Mouse (Mus musculus): ENCODE data around the gene Frmpd3. TPM values are rescaled to one million over a fixed set of nuclear protein-coding genes. Genes with fewer than 3 reads are reported as not detected.
A peak's percentile ranks its signal among the peaks of the same experiment; 100 is the strongest.

Frmpd3 gene
- polyA plus RNA-seq, 1 experiment from 2014 or later, result 2.0 TPM

DNA sequence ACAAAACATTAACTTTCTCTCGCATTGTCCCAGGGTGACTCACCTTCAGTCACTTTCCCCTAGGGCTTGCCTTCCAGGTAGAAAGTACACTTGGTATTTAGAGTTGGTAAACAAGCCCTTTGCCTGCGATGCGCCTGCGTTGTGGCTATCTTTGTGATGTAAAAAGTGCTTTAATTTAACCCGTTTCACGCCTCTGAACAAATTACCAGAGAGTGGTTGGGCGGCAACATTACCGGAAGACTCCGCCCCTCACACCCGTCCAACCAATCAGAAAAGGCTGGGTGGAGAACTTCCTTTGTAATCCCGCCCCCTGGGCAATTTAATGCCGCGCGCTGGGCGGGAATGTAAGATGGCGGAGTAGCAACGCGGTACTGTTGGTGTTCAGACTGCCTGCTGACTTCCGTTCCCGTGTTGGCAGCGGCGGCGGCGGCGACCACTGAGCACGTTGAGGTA, 114.2 kb downstream of the Frmpd3 start, which contains the start of gene Prps1:
Gene Prps1 (plus strand): TSS at position 335 of the 453 bp plus-strand sequence.
- TF ChIP-seq CTCF (IDR thresholded peaks at IDR 0.05), result no peak
- H3K27me3 ChIP-seq, result no peaks in the 10 kb centered on the region
- in situ Hi-C loops (cut with MboI; ENCODE audit: low pct_unique_long_range_greater_than_20kb), result no loop called here
- DNase-seq (ENCODE audit: low read depth, low spot score) (peak; percentile 47), ATAC-seq (peak; percentile 77)
- POLR2A ChIA-PET, result no interaction called here
- CTCF ChIA-PET, result interaction anchor here (1.5 kb wide), 1 partner anchor 11 kb away, joined by 3 read pairs; no protein-coding TSS in a partner anchor

DNA sequence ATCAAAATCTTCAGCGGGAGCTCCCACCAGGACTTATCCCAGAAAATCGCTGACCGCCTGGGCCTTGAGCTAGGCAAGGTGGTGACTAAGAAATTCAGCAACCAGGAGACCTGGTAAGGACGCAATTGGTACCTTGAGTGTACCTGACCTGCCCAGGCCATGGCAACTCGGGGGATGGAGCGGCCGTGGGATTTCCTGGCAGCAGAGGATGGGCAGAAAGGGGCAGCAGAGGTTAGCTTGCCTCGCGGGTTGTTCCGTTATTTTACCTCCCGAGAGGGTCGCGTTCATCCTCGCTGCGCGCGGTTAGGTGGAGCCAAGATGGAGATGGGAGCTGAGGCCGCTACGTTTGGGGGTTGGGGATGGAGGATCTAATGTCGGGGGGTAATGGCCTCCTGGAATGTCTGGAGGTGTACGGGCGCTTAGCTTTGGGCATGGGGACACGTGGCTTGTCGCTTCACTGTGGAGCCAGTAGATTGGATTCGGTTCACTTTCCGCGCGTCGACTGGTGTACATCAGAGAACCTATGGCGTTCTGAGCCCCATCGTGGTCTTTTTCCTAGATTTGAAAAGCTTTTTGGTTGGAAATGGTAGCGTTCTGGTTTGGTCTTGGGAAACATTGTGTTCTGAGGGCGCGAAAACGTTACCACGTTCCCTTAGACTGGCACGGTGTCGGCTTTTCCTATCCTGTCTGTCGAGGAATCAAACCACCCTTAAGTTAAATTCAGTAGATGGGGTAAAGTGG, 114.9 kb downstream of the Frmpd3 start:
- no peak for TF ChIP-seq CTCF (IDR thresholded peaks at IDR 0.05)
- H3K27me3 ChIP-seq, result no peaks in the 10 kb centered on the region
- CTCF ChIA-PET, result interaction anchor here (1.3 to 1.5 kb wide), 2 partner anchors 11 to 86 kb away, joined by 3 read pairs; no protein-coding TSS in a partner anchor
- in situ Hi-C loops (cut with MboI; ENCODE audit: low pct_unique_long_range_greater_than_20kb), result no loop called here
- ATAC-seq (peak; percentile 15), DNase-seq (ENCODE audit: low read depth, low spot score) (no peak)
- POLR2A ChIA-PET, result no interaction called here

DNA sequence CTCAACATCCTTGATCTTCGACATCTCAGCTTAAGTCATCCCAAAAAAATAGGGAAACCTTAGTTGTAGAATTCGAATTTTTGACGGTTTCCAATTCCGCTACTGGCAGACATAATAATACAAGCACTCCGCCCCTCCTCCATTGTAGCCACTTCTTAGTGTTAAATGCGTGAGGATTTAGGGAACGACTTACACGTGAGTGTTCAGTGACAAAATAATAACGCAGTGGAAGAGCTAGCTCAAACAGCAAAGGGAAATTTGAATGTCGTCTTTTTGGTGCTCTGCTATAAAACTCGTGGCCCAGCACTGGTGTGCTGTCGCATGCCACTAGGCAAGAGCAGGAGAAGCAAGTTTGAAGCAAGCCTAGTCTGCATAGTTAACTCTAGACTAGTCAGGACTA, 115.4 kb downstream of the Frmpd3 start:
- POLR2A ChIA-PET, result no interaction called here

DNA sequence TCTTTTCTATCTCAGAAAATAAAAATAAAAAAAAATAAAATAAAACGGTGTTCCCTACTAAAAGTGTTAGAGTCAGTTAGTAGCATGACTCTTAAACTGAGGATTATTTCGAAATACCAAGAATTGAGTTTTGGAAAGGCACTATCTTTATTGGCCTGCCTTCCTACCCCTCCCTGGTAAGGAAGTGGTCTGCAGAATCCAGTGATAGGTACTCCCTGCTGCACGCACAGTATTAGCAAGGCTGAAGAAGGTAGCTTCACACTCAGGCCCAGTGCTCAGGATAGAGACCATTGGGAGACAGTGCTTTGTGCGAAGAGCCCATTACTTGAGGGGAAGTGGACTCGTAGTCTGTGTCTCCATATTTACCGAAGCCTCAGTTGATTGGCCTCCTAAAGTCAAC, 136.2 kb downstream of the Frmpd3 start:
- ATAC-seq, result no peak
- ChIA-PET CTCF (interaction anchor here (1.5 to 1.9 kb wide), 2 partner anchors 9 to 14 kb away, joined by 5 to 6 read pairs; no protein-coding TSS in a partner anchor), POLR2A (interaction anchor here (0.5 kb wide), 1 partner anchor 34 kb away, joined by 3 read pairs; no protein-coding TSS in a partner anchor)
- in situ Hi-C loops (cut with MboI; ENCODE audit: low pct_unique_long_range_greater_than_20kb), result loop anchor here (25.0 kb wide), 1 partner anchor 359 kb away; no protein-coding TSS in a partner anchor
- peaks cover 26% of the 10 kb centered on the region for H3K27me3 ChIP-seq
- no peak for TF ChIP-seq CTCF (IDR thresholded peaks at IDR 0.05)
- no peak for DNase-seq (ENCODE audit: low read depth, low spot score)

More for the DNA sequence above, 115.4 kb downstream of the Frmpd3 start:
- TF ChIP-seq CTCF (IDR thresholded peaks at IDR 0.05), result no peak
- CTCF ChIA-PET, result interaction anchor here (1.3 to 1.5 kb wide), 2 partner anchors 10 to 85 kb away, joined by 3 read pairs; no protein-coding TSS in a partner anchor
- H3K27me3 ChIP-seq, result no peaks in the 10 kb centered on the region
- DNase-seq (ENCODE audit: low read depth, low spot score), result no peak
- in situ Hi-C loops (cut with MboI; ENCODE audit: low pct_unique_long_range_greater_than_20kb), result no loop called here
- ATAC-seq, result no peak

DNA sequence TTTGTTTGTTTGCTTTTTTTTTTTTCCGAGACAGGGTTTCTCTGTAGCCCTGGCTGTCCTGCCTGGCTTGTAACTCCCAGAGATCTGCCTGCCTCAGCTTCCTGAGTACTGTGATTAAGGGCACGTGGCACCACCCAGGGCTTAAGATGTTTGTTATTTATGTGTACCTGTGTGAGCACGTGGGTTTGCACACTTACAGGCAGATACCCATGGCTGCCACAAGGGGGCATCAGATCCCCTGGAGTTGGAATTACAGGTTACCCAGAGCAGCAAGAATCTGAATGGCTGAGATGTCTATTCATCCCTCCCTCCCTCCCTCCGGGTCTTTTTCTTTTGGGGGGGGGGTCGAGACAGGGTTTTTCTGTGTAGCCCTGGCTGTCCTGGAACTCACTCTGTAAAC, 137.1 kb downstream of the Frmpd3 start:
- peaks cover 21% of the 10 kb centered on the region for H3K27me3 ChIP-seq
- no peak for DNase-seq (ENCODE audit: low read depth, low spot score)
- TF ChIP-seq CTCF (IDR thresholded peaks at IDR 0.05), result peak; percentile 74
- CTCF ChIA-PET, result interaction anchor here (1.5 to 1.9 kb wide), 2 partner anchors 10 to 13 kb away, joined by 5 to 6 read pairs; no protein-coding TSS in a partner anchor
- in situ Hi-C loops (cut with MboI; ENCODE audit: low pct_unique_long_range_greater_than_20kb), result loop anchor here (25.0 kb wide), 1 partner anchor 358 kb away; no protein-coding TSS in a partner anchor
- no peak for ATAC-seq
- POLR2A ChIA-PET, result no interaction called here

Other genes with a start within 250 kb of the Frmpd3 start
- 51.2 TPM for gene Prps1, start 114.3 kb downstream of the Frmpd3 start, polyA plus RNA-seq (2021)